Mouse (Mus musculus) left cerebral cortex, adult 8-10 months (tissue): Measurements from ENCODE around the gene Eif2s2. TPM values are rescaled to one million over a fixed set of nuclear protein-coding genes. Genes with fewer than 3 reads are reported as not detected.
"Not testable (repeated sequence)": the region's sequence is repeated elsewhere in the genome, so short reads cannot be mapped to it uniquely, and the experiment has no call there.

Source experiments
- DNase-seq, 2 experiments: peaks; one replicate each; pipeline ENCODE4 v3.0.0; 2022; ENCODE audit warnings: low spot score in 2 of 2
- total RNA-seq, 4 experiments: library from RNA; stranded (reverse); gene quantifications; 2 replicates each; pipeline ENCODE4 v1.2.4; 2022

Eif2s2 gene
- total RNA-seq = 10 to 100 TPM; 47.1 to 49.1 (median 48.8) TPM

DNA sequence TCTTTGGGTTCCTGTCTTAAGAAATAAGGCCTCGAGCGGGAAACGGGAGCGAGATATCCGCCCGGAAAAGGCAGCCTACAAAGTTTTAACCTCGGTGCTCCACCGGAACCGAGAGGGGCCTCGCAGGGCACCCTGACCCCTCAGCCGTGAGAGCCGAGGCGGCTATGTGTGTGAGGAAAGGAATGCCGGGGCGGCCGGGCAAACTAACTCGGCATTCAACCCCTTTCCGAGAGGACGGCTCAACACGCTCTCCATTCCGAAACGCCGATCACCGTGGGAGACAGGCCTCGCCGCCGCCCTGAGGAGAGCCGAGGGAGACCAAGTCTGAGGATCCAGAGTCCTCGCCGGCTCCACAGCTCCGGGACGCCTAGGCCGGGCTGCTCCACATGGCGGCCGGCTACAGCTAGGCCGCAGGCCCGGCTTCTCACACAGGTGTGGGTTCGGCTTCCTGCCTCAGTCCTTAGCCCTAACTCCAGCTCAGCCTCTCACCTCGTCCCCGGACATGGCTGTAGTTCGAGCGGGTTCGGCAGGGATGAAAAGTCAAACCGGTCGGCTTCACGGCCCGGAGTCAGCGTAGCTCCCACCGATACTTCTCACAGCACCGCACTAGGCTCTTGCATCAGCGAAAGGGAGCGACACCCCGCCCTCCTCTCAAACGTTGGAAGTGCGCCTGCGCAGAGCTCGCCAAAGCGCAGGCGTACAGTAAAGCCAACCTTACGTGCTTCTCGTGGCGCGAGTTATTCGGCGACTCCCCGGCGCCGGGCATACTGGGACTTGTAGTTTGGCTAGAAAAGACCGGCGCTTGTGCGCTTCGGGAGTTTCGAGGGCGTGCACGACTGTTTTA is at the start of gene Eif2s2:
TSS of gene Eif2s2 (minus strand) at position 735 of the 844 bp plus-strand sequence.
- peak; percentile 88 to 96 for DNase-seq

DNA sequence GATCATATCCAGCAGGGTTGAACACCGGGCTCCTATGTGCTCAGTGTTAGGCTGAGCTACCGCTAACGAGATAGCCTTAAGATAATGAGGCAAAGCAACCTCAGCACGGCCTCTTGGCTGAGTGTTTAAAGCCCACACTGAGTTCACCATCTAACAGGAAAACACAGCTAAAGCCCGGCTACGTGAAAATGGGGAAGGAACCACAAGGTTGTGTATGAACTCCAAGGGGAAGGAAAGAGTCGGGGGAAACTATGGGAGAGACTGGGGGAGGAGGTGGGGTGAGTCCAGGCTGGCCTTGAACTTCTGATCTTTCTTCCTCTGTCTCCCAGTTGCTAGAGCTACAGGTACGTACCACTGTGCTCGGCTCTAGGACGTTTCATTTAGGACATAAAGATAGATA is 49.2 kb upstream of the Eif2s2 start:
- no peak for DNase-seq

DNA sequence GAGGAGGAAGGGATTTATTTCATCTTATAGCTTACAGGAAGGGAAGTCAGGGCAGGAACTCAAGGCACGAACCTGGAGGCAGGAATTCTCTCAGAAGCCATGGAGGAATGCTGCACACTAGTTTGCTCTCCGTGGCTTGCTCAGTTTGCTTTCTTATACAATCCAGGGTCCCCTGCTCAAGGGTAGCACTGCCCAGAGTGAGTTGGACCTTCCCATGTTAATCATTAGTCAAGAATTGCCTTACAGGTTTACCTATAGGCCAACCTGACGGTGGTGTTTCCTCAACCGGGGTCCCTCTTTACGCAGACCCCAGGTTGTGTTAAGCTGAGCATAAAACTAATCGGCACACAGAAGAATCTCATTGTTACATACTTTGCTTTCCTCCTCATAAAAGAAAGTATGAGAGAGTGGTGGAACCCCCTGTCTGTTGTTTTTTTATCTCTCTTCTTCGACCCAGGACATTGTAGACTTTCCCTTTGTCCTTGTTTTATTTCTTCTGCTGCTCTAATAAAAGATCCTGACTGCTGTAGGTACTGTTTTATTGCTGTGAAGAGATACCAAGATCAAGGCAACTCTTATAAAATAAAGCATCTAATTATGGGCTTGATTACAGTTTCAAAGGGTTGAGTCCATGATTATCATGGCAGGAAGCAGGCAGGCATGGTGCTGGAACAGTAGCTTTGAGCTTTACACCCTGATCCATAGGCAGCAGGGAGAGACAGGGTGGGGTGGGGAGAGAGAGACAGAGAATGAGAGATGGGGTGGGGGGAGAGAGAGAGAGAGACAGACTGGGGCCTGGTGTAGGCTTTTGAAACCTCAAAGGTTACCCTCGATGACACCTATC is 45.0 kb upstream of the Eif2s2 start:
- no peak for DNase-seq

DNA sequence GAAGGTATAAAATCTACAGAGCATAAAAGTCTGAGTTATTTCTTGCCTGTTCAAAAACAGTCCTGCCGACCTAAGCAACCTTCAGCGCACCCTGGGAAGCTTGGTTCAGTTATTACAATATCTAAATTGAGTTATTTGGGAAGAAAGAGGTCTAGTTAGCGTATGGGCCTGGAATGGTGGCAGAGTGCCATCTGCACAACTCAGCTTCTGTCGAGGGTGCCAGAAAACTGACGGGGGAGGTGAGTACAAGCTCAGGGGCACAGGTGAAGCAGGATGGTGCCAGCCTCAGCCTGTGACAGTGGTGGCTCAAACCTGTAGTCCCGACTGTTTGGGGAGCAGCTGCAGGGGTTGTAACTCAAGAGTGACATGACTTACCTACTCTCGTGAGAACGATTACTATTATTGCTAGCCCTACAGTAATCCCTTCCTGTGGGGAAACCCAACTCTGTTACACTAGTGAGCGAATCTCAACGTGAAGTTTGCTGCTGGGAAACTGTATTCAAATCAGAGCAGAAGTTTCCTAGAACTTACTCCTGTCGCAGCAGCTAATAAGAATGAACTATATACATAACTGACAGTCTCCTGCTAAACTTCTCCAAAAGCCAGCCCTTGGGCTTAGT is 43.9 kb upstream of the Eif2s2 start:
- DNase-seq = no peak

DNA sequence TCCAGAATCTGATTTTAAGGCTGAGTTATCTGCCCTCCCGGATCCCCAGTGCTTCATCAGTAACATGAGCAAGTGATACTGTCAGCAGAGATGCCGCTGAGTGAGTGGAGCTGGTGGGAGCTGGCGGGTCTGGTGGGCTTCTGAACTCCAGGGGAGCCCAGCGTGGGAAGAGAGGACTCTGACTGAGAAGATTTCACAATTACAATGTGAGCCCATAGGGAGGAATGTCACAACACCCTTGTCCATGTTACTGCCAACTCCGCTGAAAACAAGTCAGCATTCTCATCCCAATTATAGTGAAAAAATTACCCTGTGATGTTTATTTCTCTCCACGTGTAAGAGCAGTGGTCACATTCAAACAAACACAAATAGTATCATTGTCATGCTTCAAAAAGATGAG is 43.4 kb upstream of the Eif2s2 start:
- DNase-seq = no peak

DNA sequence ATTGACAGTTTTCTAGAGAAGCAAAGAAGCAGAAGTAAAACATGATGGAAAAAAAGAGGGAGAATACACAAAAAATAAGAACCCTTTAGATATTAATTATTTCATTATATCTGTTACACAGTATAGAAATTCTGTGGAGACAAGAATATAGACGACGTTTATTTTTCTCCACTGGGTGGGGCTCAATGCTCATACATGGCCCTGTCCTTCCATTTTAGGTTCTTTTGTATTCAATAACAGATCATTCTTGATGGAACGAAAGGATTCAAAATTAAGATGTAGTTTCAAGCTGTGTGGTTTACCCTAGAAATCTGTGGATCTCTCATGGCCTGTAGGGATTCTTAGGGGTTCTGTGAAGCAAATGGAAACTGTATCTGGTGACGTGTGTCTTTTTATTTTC is 41.1 kb upstream of the Eif2s2 start:
- no peak for DNase-seq

DNA sequence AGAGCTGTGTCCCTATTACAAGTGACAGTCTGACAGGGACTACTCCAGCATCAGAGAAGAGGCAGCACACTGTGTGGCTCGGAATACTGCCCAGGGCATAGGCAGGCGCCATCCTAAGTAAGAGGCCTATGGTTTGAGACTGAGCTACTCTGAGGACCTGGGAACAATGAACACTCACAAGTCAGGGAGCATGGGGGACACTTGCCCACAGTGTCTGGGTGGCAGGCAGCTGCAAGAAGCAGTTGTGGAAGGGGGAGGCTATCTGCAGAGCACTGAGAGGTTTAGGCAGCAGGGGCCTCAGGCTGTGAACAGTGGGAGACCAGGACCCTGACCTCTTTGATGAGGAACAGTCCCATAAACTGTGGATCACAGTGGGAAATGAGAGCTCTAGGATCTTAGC is 35.6 kb upstream of the Eif2s2 start:
- DNase-seq = no peak

DNA sequence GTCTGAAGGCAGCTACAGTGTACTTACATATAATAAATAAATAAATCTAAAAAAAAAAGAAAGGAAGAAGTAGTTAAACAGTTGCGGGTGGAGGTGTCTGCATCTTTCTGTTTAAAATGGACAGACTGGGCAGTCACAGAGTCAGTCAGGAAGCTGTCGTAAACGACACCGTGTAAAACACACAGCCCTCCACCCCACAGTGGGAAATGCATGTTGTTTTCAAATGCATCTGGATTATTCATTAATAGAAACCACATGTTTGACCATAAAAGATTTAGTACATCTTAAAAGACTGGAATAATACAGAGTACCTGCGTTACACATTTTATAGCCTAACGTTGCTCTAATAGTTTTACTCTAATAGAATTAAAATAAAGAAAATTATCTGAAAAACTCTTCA is 34.1 kb upstream of the Eif2s2 start:
- DNase-seq = no peak

DNA sequence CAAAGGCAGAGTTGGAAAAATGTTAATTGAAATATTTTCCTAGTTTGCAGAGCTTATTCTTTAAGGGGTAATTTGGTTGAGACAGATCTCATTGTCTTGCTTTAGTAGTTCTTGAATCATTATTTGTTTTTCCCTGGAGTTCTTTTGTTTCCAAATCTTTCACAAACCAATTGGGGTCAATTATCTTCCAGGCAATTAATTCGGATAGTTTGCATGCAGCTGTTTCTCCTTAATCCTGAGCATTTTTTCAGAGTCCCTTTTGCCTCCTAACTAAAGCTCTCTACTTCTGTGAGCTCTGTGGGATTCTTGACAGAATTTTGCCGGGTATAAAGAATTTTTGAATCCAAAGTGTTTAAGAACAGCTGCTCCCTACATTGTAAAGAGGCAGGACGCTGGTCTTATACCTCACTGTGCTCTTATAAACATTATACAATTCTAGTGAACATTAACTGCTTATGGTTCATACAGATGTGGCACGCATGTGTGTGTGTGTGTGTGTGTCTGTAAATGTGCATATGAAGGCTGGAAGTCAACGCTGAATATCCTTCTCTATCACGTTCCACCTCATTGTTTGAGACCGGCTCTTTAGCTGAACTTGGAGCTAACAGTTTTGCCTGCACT is 32.8 kb upstream of the Eif2s2 start:
- DNase-seq = no peak

DNA sequence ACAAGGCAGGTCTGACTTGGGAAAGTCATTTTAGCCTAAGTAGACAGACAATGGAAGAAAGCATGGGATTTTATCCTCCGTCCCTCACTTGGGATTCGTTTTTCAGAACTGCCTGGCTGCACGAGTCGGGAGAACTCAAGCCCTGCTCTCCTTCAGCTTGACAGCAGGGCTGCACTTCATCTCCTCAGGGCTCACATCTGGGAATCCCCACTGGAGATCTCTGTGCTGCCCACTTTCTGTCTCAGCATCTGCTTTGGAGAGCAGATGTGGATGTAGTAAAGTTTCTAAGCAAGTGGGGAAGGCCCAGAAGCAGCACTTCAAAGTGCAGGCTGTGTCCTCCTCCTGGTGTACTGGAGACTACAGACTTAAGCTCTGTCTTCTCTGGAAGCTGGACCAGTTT is 29.4 kb upstream of the Eif2s2 start:
- not testable (repeated sequence) for DNase-seq

DNA sequence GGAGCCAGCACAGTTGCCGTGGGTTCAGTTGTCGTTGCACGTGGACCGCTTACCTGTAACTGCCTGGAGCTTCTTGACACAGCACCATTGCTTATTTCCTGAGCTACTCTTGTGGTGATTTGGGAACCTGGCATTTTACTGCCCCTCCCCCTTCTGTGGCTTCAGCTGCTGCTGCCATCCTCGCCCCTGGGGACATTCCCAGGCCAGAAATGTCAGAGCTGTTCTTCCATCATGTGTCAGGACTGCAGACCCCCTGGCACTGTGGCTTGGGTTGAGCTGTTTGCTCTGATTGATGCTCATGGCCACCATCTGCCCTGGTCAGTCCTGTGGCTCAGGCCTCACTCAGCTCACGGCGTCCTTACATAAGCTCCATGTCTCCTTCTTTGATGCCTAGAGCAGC is 28.2 kb upstream of the Eif2s2 start:
- no peak for DNase-seq

DNA sequence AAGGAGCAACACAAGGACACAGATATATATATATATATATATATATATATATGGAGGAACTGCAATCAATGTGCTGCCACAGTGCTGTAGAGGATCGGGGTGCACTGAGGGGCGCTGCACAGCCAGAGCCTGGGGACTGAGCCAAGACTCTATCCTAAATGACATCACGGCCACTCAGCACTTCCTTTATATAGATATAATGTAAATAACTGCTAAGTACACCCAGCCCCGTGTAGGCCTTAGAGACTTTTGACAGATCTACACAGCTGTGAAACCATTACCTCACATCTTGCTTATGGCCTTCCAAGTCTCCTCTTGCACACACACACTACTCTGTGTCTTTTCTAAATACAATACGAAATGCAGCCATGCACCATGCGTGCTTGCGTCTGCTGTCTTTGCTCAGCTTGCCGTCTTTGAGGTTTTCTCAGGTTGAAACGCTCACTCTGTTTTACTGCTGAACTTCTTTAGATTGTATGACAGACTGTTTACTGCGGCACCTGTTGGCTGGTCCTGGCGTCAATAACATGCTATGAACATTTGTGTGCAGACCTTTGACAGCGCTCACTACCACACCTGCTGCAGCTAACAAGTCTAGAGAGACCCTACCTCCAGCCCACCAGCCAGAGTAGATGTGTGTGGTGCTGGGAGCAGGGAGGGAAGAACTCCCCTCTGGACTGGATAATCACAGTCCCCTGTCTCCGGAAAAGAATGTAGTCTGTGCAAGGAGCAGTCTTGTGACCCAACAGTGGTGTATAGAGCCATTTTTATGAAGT is 25.3 kb upstream of the Eif2s2 start:
- no peak for DNase-seq

DNA sequence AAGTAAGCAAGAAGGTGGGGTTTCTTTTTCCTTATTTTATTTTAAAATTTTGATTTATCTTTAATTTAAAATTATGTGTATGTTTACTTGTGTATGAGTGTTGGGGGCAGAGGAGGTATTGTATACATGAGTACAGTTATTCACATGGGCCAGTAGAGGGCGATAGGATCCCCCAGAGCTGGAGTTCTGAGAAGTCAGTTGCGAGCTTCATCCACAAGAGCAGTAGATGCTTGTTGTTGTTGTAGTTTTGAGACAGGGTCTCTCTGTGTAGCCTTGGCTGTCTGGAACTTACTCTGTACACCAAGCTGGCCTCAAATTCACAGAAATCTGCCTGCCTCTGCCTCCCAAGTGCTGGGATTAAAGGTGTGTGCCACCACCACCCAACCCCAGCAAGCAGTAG is 23.8 kb upstream of the Eif2s2 start:
- DNase-seq = no peak

DNA sequence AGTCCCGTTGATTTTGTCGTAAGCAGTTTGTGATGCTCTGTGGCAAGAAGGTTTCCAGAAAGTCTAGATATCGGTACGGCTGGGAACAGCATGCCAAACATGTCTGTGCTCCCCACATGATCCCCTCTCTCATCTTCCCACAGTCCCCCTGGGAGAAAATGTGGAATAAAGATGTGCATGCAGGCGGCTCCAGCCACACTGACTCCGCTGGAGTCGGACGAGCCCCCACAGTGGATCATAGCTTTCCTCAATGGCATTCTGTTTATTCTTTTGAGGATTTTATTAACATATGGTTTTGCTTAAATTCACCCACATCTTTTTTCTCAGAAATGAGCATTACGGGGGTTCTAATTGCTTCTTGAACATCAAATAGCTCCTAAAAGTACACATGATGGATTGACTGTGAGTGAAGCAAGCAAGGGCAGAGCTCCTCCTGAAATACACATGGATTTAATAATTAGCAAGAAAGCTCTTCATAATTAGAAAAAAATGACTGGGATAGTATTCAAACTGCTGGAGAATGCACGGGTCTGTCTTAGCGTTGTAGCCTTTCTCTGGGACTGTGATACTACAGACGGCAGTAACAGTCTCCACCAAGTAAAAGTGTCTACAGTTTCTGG is 23.3 kb upstream of the Eif2s2 start:
- DNase-seq = no peak

DNA sequence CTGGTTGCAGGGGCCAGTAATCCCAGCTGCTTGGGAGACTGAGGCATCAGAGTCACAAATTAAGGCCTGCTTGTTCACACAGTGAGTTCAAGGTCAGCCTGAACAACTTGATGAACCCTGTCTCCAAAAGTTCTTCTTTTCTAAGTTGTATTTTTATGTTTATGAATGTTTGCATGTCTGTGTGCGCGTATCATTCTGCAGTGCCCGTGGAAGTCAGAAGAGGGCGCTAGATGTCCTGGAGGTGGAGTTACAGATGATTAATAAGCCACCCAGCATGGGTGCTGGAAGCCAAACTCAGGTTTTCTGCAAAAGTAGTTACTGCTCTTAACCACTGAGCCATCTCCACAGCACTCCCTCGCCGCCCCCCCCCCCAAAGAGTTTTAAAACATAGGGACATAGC is 17.1 kb upstream of the Eif2s2 start:
- no peak for DNase-seq

DNA sequence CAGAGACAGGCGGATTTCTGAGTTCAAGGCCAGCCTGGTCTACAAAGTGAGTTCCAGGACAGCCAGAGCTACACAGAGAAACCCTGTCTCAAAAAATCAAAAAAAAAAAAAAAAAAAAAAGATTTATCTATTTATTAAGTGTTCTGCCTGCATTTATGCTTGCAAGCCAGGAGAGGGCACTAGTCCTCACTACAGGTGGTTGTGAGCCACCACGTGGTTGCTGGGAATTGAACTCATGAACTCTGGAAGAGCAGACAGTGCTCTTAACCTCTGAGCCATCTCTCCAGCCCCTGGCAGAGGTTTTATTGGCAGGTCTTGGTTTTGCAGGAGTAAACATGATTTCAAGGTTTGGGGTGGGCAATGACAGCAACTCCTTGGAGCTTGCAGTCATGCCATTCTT is 15.5 kb upstream of the Eif2s2 start:
- DNase-seq = not testable (repeated sequence)

DNA sequence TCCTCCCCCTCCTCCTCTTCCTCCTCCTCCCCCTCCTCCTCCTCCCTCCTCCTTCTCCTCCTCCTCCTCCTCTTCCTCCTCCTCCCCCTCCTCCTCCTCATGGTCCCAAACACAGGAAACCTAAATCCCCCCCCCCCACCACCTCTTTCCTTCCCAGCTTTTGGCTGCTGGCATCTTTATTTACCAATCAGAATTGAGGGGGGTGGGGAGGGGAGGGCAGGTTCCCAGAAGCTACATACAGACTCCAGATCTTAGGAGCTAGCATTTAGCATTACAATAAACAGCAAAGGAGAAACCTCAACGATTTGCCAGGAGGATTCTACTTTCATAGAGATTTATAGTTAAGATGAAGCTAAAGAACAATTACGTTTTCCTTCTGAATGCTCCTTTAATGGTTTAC is 13.1 kb upstream of the Eif2s2 start:
- no peak for DNase-seq

DNA sequence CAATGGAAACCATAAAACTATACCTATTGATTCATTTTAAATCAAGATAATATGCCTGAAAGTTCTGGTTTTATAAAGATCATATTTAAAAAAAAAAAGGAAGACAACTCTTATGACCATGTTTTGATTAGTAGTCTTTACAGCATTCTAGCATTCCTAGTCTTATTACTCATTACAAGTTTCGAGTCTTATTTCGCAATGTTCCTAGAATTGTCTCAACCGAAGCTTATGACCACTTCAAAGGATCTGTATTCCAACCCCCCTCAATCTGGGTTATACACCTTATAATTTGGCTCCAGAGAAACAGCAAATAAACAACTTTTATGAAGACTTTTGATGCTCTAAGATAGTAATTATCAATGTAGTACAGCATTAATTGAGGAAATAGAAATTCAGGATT is 9.4 kb upstream of the Eif2s2 start:
- no peak for DNase-seq

DNA sequence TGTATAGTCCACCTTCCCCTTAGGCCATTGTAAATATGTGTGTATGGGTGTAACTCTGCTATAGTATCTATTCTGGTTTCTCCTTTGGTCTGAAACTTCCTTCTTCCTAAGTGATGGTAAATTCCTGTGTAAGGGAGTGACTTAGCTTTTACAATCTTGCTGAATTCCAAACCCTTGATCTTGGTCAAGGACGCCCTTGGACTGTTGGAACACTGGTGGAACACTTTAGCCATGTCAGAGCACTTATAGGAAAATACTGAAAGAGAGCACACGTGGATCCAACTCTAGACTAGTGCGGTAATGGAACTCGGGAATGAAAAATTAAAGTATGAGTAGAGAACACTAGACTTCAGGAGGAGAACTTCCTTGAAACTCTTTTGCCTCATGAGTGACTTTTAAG is 6.7 kb upstream of the Eif2s2 start:
- not testable (repeated sequence) for DNase-seq

DNA sequence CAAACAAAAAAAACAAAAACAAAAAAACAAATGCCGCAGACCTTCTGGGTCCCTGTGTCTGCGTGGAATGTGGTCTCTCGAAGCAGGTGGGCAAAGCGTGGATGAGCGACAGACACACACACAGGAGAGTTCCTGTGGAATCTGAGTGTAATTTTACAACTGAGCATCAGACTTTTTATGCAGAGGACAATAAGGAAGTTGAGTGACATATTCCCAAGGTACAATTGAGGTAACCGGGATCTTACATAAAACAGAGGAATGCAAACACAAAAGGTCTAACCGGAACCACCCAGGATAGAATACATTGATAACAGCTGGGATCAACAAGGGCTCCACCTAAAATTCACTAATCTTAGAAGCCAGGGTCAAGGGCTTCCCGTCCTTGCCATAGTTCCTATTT is 6.3 kb upstream of the Eif2s2 start:
- not testable (repeated sequence) for DNase-seq

DNA sequence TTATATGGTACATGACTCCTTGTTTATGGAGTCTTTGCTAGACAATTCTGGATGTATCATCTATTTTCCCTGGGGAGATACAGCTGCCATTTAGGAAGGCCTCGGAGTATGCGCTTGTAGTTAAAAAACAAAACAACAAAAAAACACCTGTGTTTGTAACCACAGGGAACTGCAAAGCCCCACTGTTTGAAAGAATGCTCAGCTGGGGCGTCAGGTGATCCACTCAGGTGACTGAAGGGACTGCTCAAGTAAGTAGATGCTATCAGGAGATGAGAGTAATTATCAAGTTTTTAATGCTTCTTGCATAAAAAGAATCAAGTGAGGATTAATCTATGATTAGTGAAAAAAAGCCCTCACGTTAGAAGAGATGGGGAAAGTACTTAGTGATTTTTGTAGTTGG is 813 bp upstream of the Eif2s2 start:
- DNase-seq = no peak
